Mouse (Mus musculus) MEL (cell line): Measurements from ENCODE around the gene Plcb4. TPM values are rescaled to one million over a fixed set of nuclear protein-coding genes. Genes with fewer than 3 reads are reported as not detected.

Source experiments
- DNase-seq: peaks from one replicate; pipeline ENCODE4 v3.0.0; 2011; ENCODE audit warnings: low read depth, low spot score
- H3K27ac ChIP-seq: 2 replicates; pipeline ENCODE4 v1.5.1; 2012; ENCODE audit warnings: low read depth, mild to moderate bottlenecking, control low read depth, low read length, moderate library complexity; ENCODE audit not compliant: control insufficient read depth
- H3K27me3 ChIP-seq, 2 experiments: fragments of 150-350 bp in 1 of 2; sonication (generic) in 1 of 2; 2 replicates each; pipeline ENCODE4 v1.6.1; 2012; ENCODE audit warnings: low read length in 2 of 2, mild to moderate bottlenecking in 2 of 2, improper control_type of control experiment in 1 of 2, moderate library complexity in 1 of 2; ENCODE audit not compliant: insufficient read depth in 2 of 2, control insufficient read depth in 1 of 2
- H3K36me3 ChIP-seq, 2 experiments: 2 replicates each; pipeline ENCODE4 v1.6.1; 2012 to 2014; ENCODE audit warnings: low read length in 2 of 2, improper control_type of control experiment in 1 of 2, inconsistent platforms in 1 of 2, mild to moderate bottlenecking in 1 of 2; ENCODE audit not compliant: insufficient read depth in 2 of 2, control insufficient read depth in 1 of 2
- H3K4me1 ChIP-seq, 2 experiments: fragments of 150-350 bp in 1 of 2; sonication (generic) in 1 of 2; 2 replicates each; pipeline ENCODE4 v1.6.1; 2012; ENCODE audit warnings: low read length in 2 of 2, improper control_type of control experiment in 1 of 2, mild to moderate bottlenecking in 1 of 2; ENCODE audit not compliant: insufficient read depth in 2 of 2, control insufficient read depth in 1 of 2
- H3K4me3 ChIP-seq, 2 experiments: fragments of 150-350 bp in 1 of 2; sonication (generic) in 1 of 2; 2 replicates each; pipeline ENCODE4 v1.5.1; 2012; ENCODE audit warnings: low read depth in 2 of 2, low read length in 2 of 2, mild to moderate bottlenecking in 2 of 2, moderate library complexity in 2 of 2, control low read depth in 1 of 2, improper control_type of control experiment in 1 of 2; ENCODE audit not compliant: control insufficient read depth in 1 of 2, insufficient read depth in 1 of 2
- H3K79me2 ChIP-seq: 2 replicates; pipeline ENCODE4 v1.6.1; 2012; ENCODE audit warnings: mild to moderate bottlenecking, low read length, moderate library complexity; ENCODE audit not compliant: control insufficient read depth, poor library complexity, insufficient read depth
- H3K9ac ChIP-seq: 2 replicates; pipeline ENCODE4 v1.6.1; 2012; ENCODE audit warnings: low read depth, mild to moderate bottlenecking, control low read depth, low read length, moderate library complexity; ENCODE audit not compliant: control insufficient read depth, poor library complexity, severe bottlenecking
- H3K9me3 ChIP-seq: fragments of 150-350 bp; sonication (generic); replicated peaks from 2 replicates; pipeline ENCODE4 v1.6.1; 2012; ENCODE audit warnings: mild to moderate bottlenecking, low read length, improper control_type of control experiment, moderate library complexity; ENCODE audit not compliant: insufficient read depth
- CHD1 ChIP-seq: IDR thresholded peaks from 2 replicates; pipeline ENCODE4 v1.6.1; 2012; ENCODE audit warnings: low read depth, mild to moderate bottlenecking, inconsistent platforms, low read length, improper control_type of control experiment
- ELF1 ChIP-seq: IDR thresholded peaks from 2 replicates; pipeline ENCODE4 v1.6.1; 2014; ENCODE audit warnings: low read depth, mild to moderate bottlenecking, inconsistent platforms, low read length, improper control_type of control experiment, moderate library complexity
- ETS1 ChIP-seq: IDR thresholded peaks from 2 replicates; pipeline ENCODE4 v1.6.1; 2012; ENCODE audit warnings: low read depth, mild to moderate bottlenecking, inconsistent platforms, low read length, improper control_type of control experiment, moderate library complexity
- GABPA ChIP-seq: IDR thresholded peaks from 2 replicates; pipeline ENCODE4 v1.6.1; 2012; ENCODE audit warnings: low read depth, mild to moderate bottlenecking, inconsistent platforms, low read length, improper control_type of control experiment, moderate library complexity
- GATA1 ChIP-seq: IDR thresholded peaks from 2 replicates; pipeline ENCODE4 v1.6.1; 2011; ENCODE audit warnings: low read depth, low read length, improper control_type of control experiment
- HCFC1 ChIP-seq: IDR thresholded peaks from 2 replicates; pipeline ENCODE4 v1.6.1; 2012; ENCODE audit warnings: low read depth, mild to moderate bottlenecking, inconsistent platforms, low read length, improper control_type of control experiment, moderate library complexity
- JUND ChIP-seq: IDR thresholded peaks from 2 replicates; pipeline ENCODE4 v1.6.1; 2011; ENCODE audit warnings: low read depth, mild to moderate bottlenecking, improper control_type of control experiment, low read length
- KAT2A ChIP-seq: conservative IDR thresholded peaks from 2 replicates; pipeline ENCODE4 v1.6.1; 2012; ENCODE audit warnings: low read depth, low read length, improper control_type of control experiment, inconsistent platforms
- MAFK ChIP-seq: IDR thresholded peaks from 2 replicates; pipeline ENCODE4 v1.6.1; 2011; ENCODE audit warnings: low read depth, mild to moderate bottlenecking, low read length, improper control_type of control experiment, borderline replicate concordance
- MAX ChIP-seq: IDR thresholded peaks from 2 replicates; pipeline ENCODE4 v1.6.1; 2011; ENCODE audit warnings: low read length, improper control_type of control experiment
- MAZ ChIP-seq: IDR thresholded peaks from 2 replicates; pipeline ENCODE4 v1.6.1; 2012; ENCODE audit warnings: low read depth, mild to moderate bottlenecking, inconsistent platforms, low read length, improper control_type of control experiment
- MEF2A ChIP-seq: IDR thresholded peaks from 2 replicates; pipeline ENCODE4 v1.6.1; 2014; ENCODE audit warnings: low read depth, mild to moderate bottlenecking, inconsistent platforms, low read length, improper control_type of control experiment; ENCODE audit not compliant: poor library complexity, insufficient replicate concordance, severe bottlenecking; ENCODE audit errors: extremely low read depth
- MXI1 ChIP-seq: IDR thresholded peaks from 2 replicates; pipeline ENCODE4 v1.6.1; 2011; ENCODE audit warnings: mild to moderate bottlenecking, low read depth, low read length, improper control_type of control experiment
- MYB ChIP-seq: IDR thresholded peaks from 2 replicates; pipeline ENCODE4 v1.6.1; 2011; ENCODE audit warnings: mild to moderate bottlenecking, low read depth, low read length, improper control_type of control experiment
- MYC ChIP-seq: IDR thresholded peaks from 2 replicates; pipeline ENCODE4 v1.6.1; 2011; ENCODE audit warnings: low read depth, mild to moderate bottlenecking, low read length, improper control_type of control experiment, moderate library complexity
- NELFE ChIP-seq: IDR thresholded peaks from 2 replicates; pipeline ENCODE4 v1.6.1; 2011; ENCODE audit warnings: low read depth, low read length, improper control_type of control experiment
- NRF1 ChIP-seq: IDR thresholded peaks from 2 replicates; pipeline ENCODE4 v1.6.1; 2014; ENCODE audit warnings: low read depth, mild to moderate bottlenecking, inconsistent platforms, low read length, improper control_type of control experiment, moderate library complexity; ENCODE audit not compliant: poor library complexity, insufficient read depth, severe bottlenecking
- RAD21 ChIP-seq: IDR thresholded peaks from 2 replicates; pipeline ENCODE4 v1.6.1; 2011; ENCODE audit warnings: mild to moderate bottlenecking, low read depth, low read length, improper control_type of control experiment
- RCOR1 ChIP-seq: IDR thresholded peaks from 2 replicates; pipeline ENCODE4 v1.6.1; 2012; ENCODE audit warnings: low read depth, mild to moderate bottlenecking, inconsistent platforms, low read length, improper control_type of control experiment
- SIN3A ChIP-seq: IDR thresholded peaks from 2 replicates; pipeline ENCODE4 v1.6.1; 2012; ENCODE audit warnings: low read length, improper control_type of control experiment, inconsistent platforms
- SMC3 ChIP-seq: IDR thresholded peaks from 2 replicates; pipeline ENCODE4 v1.6.1; 2011; ENCODE audit warnings: low read depth, low read length, improper control_type of control experiment
- TAL1 ChIP-seq: IDR thresholded peaks from 2 replicates; pipeline ENCODE4 v1.6.1; 2012; ENCODE audit warnings: mild to moderate bottlenecking, inconsistent platforms, low read length, moderate library complexity, mixed read lengths
- TCF12 ChIP-seq: IDR thresholded peaks from 2 replicates; pipeline ENCODE4 v1.6.1; 2014; ENCODE audit warnings: low read depth, mild to moderate bottlenecking, inconsistent platforms, low read length, improper control_type of control experiment, moderate library complexity
- USF2 ChIP-seq, 2 experiments: IDR thresholded peaks; 2 replicates each; pipeline ENCODE4 v1.6.1; 2011 to 2012; ENCODE audit warnings: improper control_type of control experiment in 2 of 2, low read length in 2 of 2, borderline replicate concordance in 1 of 2, inconsistent platforms in 1 of 2, low read depth in 1 of 2, mild to moderate bottlenecking in 1 of 2; ENCODE audit not compliant: insufficient read depth in 1 of 2
- ZC3H11A ChIP-seq: IDR thresholded peaks from 2 replicates; pipeline ENCODE4 v1.6.1; 2012; ENCODE audit warnings: low read depth, mild to moderate bottlenecking, inconsistent platforms, low read length, improper control_type of control experiment
- ZMIZ1 ChIP-seq: IDR thresholded peaks from 2 replicates; pipeline ENCODE4 v1.6.1; 2012; ENCODE audit warnings: low read depth, mild to moderate bottlenecking, inconsistent platforms, low read length, improper control_type of control experiment, moderate library complexity
- polyA plus RNA-seq, 2 experiments: library from polyadenylated mRNA; stranded (reverse) in 1 of 2; unstranded in 1 of 2; fragments of >175 nt in 1 of 2; fragments of >200 nt in 1 of 2; gene quantifications; 2 replicates each; pipeline versions ENCODE4 v1.2.1 to v1.2.4; 2012; ENCODE audit warnings: low replicate concordance in 2 of 2, low read depth in 1 of 2; ENCODE audit not compliant: insufficient read length in 2 of 2, insufficient read depth in 1 of 2, missing spikeins in 1 of 2
- total RNA-seq: library from RNA; depleted of rRNA; stranded (reverse); fragments of 300-350 nt; gene quantifications from 2 replicates; pipeline ENCODE4 v1.2.3, GENCODE M21; 2012

Gene Plcb4
- total and polyA plus RNA-seq, 3 experiments, result not detected

DNA sequence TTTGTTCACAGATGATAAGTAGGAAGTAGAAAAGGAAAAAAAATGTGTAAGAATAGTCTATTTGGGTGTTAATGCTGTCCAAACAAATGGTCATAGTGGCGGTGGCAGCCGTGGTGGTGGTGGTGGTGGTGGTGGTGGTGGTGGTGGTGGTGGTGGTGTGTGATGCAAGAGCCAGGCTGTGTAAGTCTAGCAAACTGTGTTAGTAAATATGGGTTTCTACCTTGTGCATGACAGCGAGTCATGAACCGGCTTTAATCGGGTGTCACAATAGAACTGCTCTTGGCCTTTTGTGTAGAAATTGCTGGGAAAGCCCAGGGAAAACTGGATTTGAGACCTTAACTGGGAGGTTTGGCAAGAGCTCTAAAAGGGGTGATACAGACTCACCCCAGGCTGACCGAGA lies 188.9 kb downstream of the Plcb4 start:
- H3K9me3 ChIP-seq, result no peaks in the 10 kb centered on the region

DNA sequence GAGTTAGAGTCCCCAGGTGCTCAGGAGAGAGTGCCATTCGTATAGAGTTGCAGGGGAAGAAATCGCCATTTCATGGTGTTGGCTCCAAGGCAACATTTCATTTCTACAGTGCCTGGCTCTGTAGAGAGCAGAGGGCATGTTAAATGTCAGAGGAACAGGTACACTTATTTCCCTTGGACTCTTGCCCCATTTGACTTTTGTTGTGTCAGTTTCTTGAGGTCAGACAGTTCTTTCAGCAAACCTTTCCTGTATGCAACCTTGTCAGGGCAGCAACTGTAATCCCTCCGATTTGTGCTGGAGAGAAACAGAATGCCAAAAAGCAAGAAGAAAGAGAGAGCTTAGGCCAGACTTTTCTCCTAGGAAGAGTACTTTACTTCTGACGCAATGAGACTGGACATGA lies 189.4 kb downstream of the Plcb4 start:
- TF ChIP-seq MAFK, result no peak
- no peak for TF ChIP-seq ELF1
- TF ChIP-seq GABPA, result no peak
- no peak for TF ChIP-seq TCF12
- no peak for TF ChIP-seq MAX
- TF ChIP-seq ZMIZ1, result no peak
- no peak for TF ChIP-seq ZC3H11A
- TF ChIP-seq MYC, result no peak
- TF ChIP-seq SIN3A, result no peak
- TF ChIP-seq GATA1, result no peak
- no peak for TF ChIP-seq KAT2A
- no peak for TF ChIP-seq MAZ
- TF ChIP-seq MEF2A, result no peak
- no peak for TF ChIP-seq SMC3
- H3K4me3 ChIP-seq, result no peak overlapping the region
- H3K27me3 ChIP-seq, result no peaks in the 10 kb centered on the region
- no peaks in the 10 kb centered on the region for H3K4me1 ChIP-seq
- H3K9ac ChIP-seq, result no peak overlapping the region
- H3K79me2 ChIP-seq, result no peaks in the 10 kb centered on the region
- H3K36me3 ChIP-seq, result no peaks in the 10 kb centered on the region
- H3K9me3 ChIP-seq, result no peaks in the 10 kb centered on the region
- no peak overlapping the region for H3K27ac ChIP-seq
- DNase-seq, result no peak

More for the DNA sequence above, 188.9 kb downstream of the Plcb4 start:
- H3K4me3 ChIP-seq, result no peak overlapping the region
- no peaks in the 10 kb centered on the region for H3K27me3 ChIP-seq
- TF ChIP-seq SIN3A (no peak), NRF1 (no peak), ELF1 (no peak), MYB (no peak), ETS1 (no peak), MXI1 (no peak), RCOR1 (no peak), KAT2A (no peak), MAX (no peak), TAL1 (no peak), RAD21 (no peak), NELFE (no peak), MYC (no peak), MEF2A (no peak), JUND (no peak), HCFC1 (no peak), USF2 (IDR thresholded peaks at IDR 0.05; ENCODE audit: borderline replicate concordance in 1 of 2, insufficient read depth in 1 of 2, low read depth in 1 of 2, low read length in 2 of 2) (no peak), CHD1 (no peak)
- no peaks in the 10 kb centered on the region for H3K79me2 ChIP-seq
- no peak for DNase-seq
- no peak overlapping the region for H3K27ac ChIP-seq
- H3K9ac ChIP-seq, result no peak overlapping the region
- H3K36me3 ChIP-seq, result no peaks in the 10 kb centered on the region
- H3K4me1 ChIP-seq, result no peaks in the 10 kb centered on the region
